Mouse (Mus musculus): Measurements from ENCODE around the gene Defb13.
"Not testable (repeated sequence)": the region's sequence is repeated elsewhere in the genome, so short reads cannot be mapped to it uniquely, and the experiment has no call there.

DNA sequence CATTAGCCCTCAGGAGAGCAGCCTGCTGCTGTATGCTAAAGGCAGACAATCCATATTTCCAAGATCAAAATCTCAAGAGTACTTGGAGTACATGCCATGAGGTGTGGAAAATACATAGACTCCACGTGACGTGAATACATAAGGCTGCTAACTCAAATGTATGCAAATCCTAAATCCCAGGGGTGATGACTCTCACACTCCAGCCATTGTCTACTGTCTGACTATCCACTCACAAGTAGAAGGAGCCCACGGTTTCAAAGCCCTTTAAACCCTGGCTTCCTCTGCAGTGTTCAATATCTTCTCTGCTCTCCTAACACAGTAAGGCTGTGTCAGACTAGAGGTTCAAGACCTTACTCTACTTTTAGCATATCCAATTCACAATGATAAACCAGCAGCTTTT lies 15.8 kb upstream of the Defb13 start:
- TF ChIP-seq CTCF (IDR thresholded peaks at IDR 0.05; ENCODE audit: low read depth, low read length); GATA1 (IDR thresholded peaks at IDR 0.05; ENCODE audit: borderline replicate concordance, low read length): not testable (repeated sequence)

Data from G1E (cell line).